Mouse (Mus musculus) midbrain, embryonic 13.5 days (tissue): ENCODE measurements around the gene Tmem242. TPM values are rescaled to one million over a fixed set of nuclear protein-coding genes. Genes with fewer than 3 reads are reported as not detected.
A peak's percentile ranks its signal among the peaks of the same experiment; 100 is the strongest.

Experiments used
- ATAC-seq: fragments of 200-750 bp; cut with Nextera tagmentation; 2 replicates; pipeline ENCODE4 v1.8.0; 2017; ENCODE audit warnings: mild to moderate bottlenecking, moderate TSS enrichment, moderate library complexity
- H3K27ac ChIP-seq: fragments of 300-500 bp; sonication (generic); 2 replicates; pipeline ENCODE4 v1.5.1; 2015; ENCODE audit warnings: inconsistent platforms, mild to moderate bottlenecking, moderate library complexity
- H3K27me3 ChIP-seq: fragments of 300-500 bp; sonication (generic); 2 replicates; pipeline ENCODE4 v1.6.1; 2015; ENCODE audit warnings: mild to moderate bottlenecking, inconsistent platforms
- H3K36me3 ChIP-seq: fragments of 300-500 bp; sonication (generic); 2 replicates; pipeline ENCODE4 v1.6.1; 2015; ENCODE audit warnings: mild to moderate bottlenecking, inconsistent platforms
- H3K4me1 ChIP-seq: fragments of 300-500 bp; sonication (generic); replicated peaks from 2 replicates; pipeline ENCODE4 v1.6.1; 2015; ENCODE audit warnings: inconsistent platforms
- H3K4me2 ChIP-seq: fragments of 300-500 bp; sonication (generic); replicated peaks from 2 replicates; pipeline ENCODE4 v1.6.1; 2015; ENCODE audit warnings: moderate library complexity, mild to moderate bottlenecking, inconsistent platforms
- H3K4me3 ChIP-seq: fragments of 300-500 bp; sonication (generic); replicated peaks from 2 replicates; pipeline ENCODE4 v1.5.1; 2015; ENCODE audit warnings: mild to moderate bottlenecking, inconsistent platforms
- H3K9ac ChIP-seq: fragments of 300-500 bp; sonication (generic); replicated peaks from 2 replicates; pipeline ENCODE4 v1.6.1; 2015; ENCODE audit warnings: mild to moderate bottlenecking, inconsistent platforms
- H3K9me3 ChIP-seq: fragments of 300-500 bp; sonication (generic); 2 replicates; pipeline ENCODE4 v1.6.1; 2016; ENCODE audit warnings: mild to moderate bottlenecking, inconsistent platforms
- WGBS: fragments of 180-500 bp; shearing (Covaris S2); methylation state at CpG from one replicate; pipeline ENCODE4 v1.1.7; 2015; 5-methylcytosine and 5-hydroxymethylcytosine counted together
- polyA plus RNA-seq: library from polyadenylated mRNA; unstranded; fragments of >200 nt; fragmentation: Nextera tagmentation; extraction: Ambion mirVana; gene quantifications from 2 replicates; pipeline ENCODE4 v1.2.1, GENCODE M21; 2015

Gene Tmem242
- polyA plus RNA-seq, 1 experiment from 2014 or later: 109 TPM

- whole genome bisulfite sequencing: 32% methylated on average over 33 of the region's 33 CpGs
- H3K36me3 ChIP-seq: no peaks in the 10 kb centered on the region
- H3K9ac ChIP-seq: 0 out of 2 replicates have a peak overlapping the region, but pooled peaks have one; percentile 49
Measured at GRCm38 (mm10) chr17:5397148-5398007, 42.7 kb downstream of the Tmem242 start.

GRCm38 (mm10) chr17:5396213-5396612 is 43.8 kb downstream of the Tmem242 start:
- Histone ChIP-seq H3K4me2 (no peak overlapping the region), H3K9me3 (peaks cover 8% of the 10 kb centered on the region; the same call in 1 of the 2 replicates)
- WGBS: 65% methylated on average over 5 of the region's 5 CpGs

More at GRCm38 (mm10) chr17:5397148-5398007, 42.7 kb downstream of the Tmem242 start:
- ATAC-seq: peak; percentile 87
- peaks cover 8% of the 10 kb centered on the region; the same call in 1 of the 2 replicates for H3K9me3 ChIP-seq
- peaks cover 9% of the 10 kb centered on the region; the same call in 1 of the 2 replicates for H3K4me1 ChIP-seq
- H3K4me2 ChIP-seq: peak overlapping the region; percentile 33
- H3K4me3 ChIP-seq: no peak overlapping the region
- no peak overlapping the region for H3K27ac ChIP-seq
- peaks cover 20% of the 10 kb centered on the region for H3K27me3 ChIP-seq

GRCm38 (mm10) chr17:5395454-5396205 is 44.4 kb downstream of the Tmem242 start:
- H3K27me3 ChIP-seq: peaks cover 13% of the 10 kb centered on the region
- no peak overlapping the region for H3K9ac ChIP-seq
- no peak overlapping the region for H3K27ac ChIP-seq
- H3K4me2 ChIP-seq: no peak overlapping the region
- no peak for ATAC-seq
- 90% methylated on average over 16 of the region's 16 CpGs for WGBS
- H3K4me1 ChIP-seq: peaks cover 5% of the 10 kb centered on the region; the same call in 1 of the 2 replicates
- H3K9me3 ChIP-seq: peaks cover 8% of the 10 kb centered on the region; the same call in 1 of the 2 replicates
- no peak overlapping the region for H3K4me3 ChIP-seq
- no peaks in the 10 kb centered on the region for H3K36me3 ChIP-seq

More at GRCm38 (mm10) chr17:5396213-5396612, 43.8 kb downstream of the Tmem242 start:
- Histone ChIP-seq H3K4me3 (no peak overlapping the region), H3K27ac (no peak overlapping the region), H3K9ac (no peak overlapping the region), H3K36me3 (no peaks in the 10 kb centered on the region), H3K27me3 (peaks cover 17% of the 10 kb centered on the region), H3K4me1 (peaks cover 5% of the 10 kb centered on the region; the same call in 1 of the 2 replicates)
- no peak for ATAC-seq

GRCm38 (mm10) chr17:5390682-5391081 is 49.4 kb downstream of the Tmem242 start:
- no peaks in the 10 kb centered on the region for H3K4me1 ChIP-seq
- no peak overlapping the region for H3K4me2 ChIP-seq
- H3K27me3 ChIP-seq: no peaks in the 10 kb centered on the region
- no peak overlapping the region for H3K27ac ChIP-seq
- WGBS: 58% methylated on average over 10 of the region's 10 CpGs
- no peaks in the 10 kb centered on the region for H3K36me3 ChIP-seq
- no peak for ATAC-seq
- peaks cover 8% of the 10 kb centered on the region; the same call in 1 of the 2 replicates for H3K9me3 ChIP-seq
- H3K9ac ChIP-seq: no peak overlapping the region
- H3K4me3 ChIP-seq: no peak overlapping the region

GRCm38 (mm10) chr17:5388351-5388750 is 51.7 kb downstream of the Tmem242 start:
- H3K36me3 ChIP-seq: no peaks in the 10 kb centered on the region
- no peak overlapping the region for H3K9ac ChIP-seq
- no peak for ATAC-seq
- no peak overlapping the region for H3K4me2 ChIP-seq
- 59% methylated on average over 3 of the region's 3 CpGs for WGBS
- H3K27me3 ChIP-seq: no peaks in the 10 kb centered on the region
- no peaks in the 10 kb centered on the region for H3K4me1 ChIP-seq
- no peak overlapping the region for H3K4me3 ChIP-seq
- no peak overlapping the region for H3K27ac ChIP-seq
- peaks cover 4% of the 10 kb centered on the region; the same call in 1 of the 2 replicates for H3K9me3 ChIP-seq

GRCm38 (mm10) chr17:5386885-5387545 is 53.0 kb downstream of the Tmem242 start:
- no peak for ATAC-seq

GRCm38 (mm10) chr17:5385694-5386093 is 54.4 kb downstream of the Tmem242 start:
- H3K4me1 ChIP-seq: no peaks in the 10 kb centered on the region
- no peaks in the 10 kb centered on the region for H3K36me3 ChIP-seq
- WGBS: 100% methylated on average over 1 of the region's 1 CpGs
- ATAC-seq: no peak
- H3K4me3 ChIP-seq: no peak overlapping the region
- no peaks in the 10 kb centered on the region for H3K9me3 ChIP-seq
- H3K4me2 ChIP-seq: no peak overlapping the region
- no peak overlapping the region for H3K9ac ChIP-seq
- H3K27me3 ChIP-seq: no peaks in the 10 kb centered on the region
- H3K27ac ChIP-seq: no peak overlapping the region

More at GRCm38 (mm10) chr17:5386885-5387545, 53.0 kb downstream of the Tmem242 start:
- Histone ChIP-seq H3K36me3 (no peaks in the 10 kb centered on the region), H3K9me3 (no peaks in the 10 kb centered on the region), H3K9ac (no peak overlapping the region), H3K4me2 (no peak overlapping the region), H3K27ac (no peak overlapping the region), H3K4me3 (no peak overlapping the region), H3K27me3 (no peaks in the 10 kb centered on the region), H3K4me1 (no peaks in the 10 kb centered on the region)
- WGBS: 88% methylated on average over 12 of the region's 12 CpGs

- H3K9me3 ChIP-seq: no peaks in the 10 kb centered on the region
- H3K27me3 ChIP-seq: no peaks in the 10 kb centered on the region
- 37% methylated on average over 7 of the region's 7 CpGs for WGBS
- H3K36me3 ChIP-seq: no peaks in the 10 kb centered on the region
- H3K27ac ChIP-seq: peak overlapping the region; percentile 65; the same call in 1 of the 2 replicates
- no peak overlapping the region for H3K4me3 ChIP-seq
- no peak for ATAC-seq
- peaks cover 16% of the 10 kb centered on the region for H3K4me1 ChIP-seq
- peak overlapping the region; percentile 39 for H3K4me2 ChIP-seq
- H3K9ac ChIP-seq: no peak overlapping the region
Measured at GRCm38 (mm10) chr17:5377930-5378310, 62.1 kb downstream of the Tmem242 start.

GRCm38 (mm10) chr17:5377151-5377929 is 62.7 kb downstream of the Tmem242 start:
- 23% methylated on average over 11 of the region's 11 CpGs for WGBS

GRCm38 (mm10) chr17:5372951-5373350 is 67.1 kb downstream of the Tmem242 start:
- no peak overlapping the region for H3K4me2 ChIP-seq
- H3K4me3 ChIP-seq: no peak overlapping the region
- ATAC-seq: no peak
- H3K9me3 ChIP-seq: no peaks in the 10 kb centered on the region
- peaks cover 14% of the 10 kb centered on the region for H3K4me1 ChIP-seq
- H3K27ac ChIP-seq: no peak overlapping the region
- H3K9ac ChIP-seq: no peak overlapping the region
- WGBS: 76% methylated on average over 8 of the region's 8 CpGs
- no peaks in the 10 kb centered on the region for H3K36me3 ChIP-seq
- no peaks in the 10 kb centered on the region for H3K27me3 ChIP-seq

More at GRCm38 (mm10) chr17:5377151-5377929, 62.7 kb downstream of the Tmem242 start:
- no peaks in the 10 kb centered on the region for H3K36me3 ChIP-seq
- no peak overlapping the region for H3K9ac ChIP-seq
- H3K4me2 ChIP-seq: peak overlapping the region; percentile 39
- H3K9me3 ChIP-seq: no peaks in the 10 kb centered on the region
- H3K27me3 ChIP-seq: no peaks in the 10 kb centered on the region
- ATAC-seq: peak; percentile 87
- H3K4me1 ChIP-seq: peaks cover 16% of the 10 kb centered on the region
- peak overlapping the region; percentile 65 for H3K27ac ChIP-seq
- H3K4me3 ChIP-seq: no peak overlapping the region

- H3K9ac ChIP-seq: no peak overlapping the region
- H3K4me2 ChIP-seq: no peak overlapping the region
- ATAC-seq: no peak
- no peak overlapping the region for H3K27ac ChIP-seq
- WGBS: 66% methylated on average over 7 of the region's 7 CpGs
- H3K9me3 ChIP-seq: no peaks in the 10 kb centered on the region
- no peak overlapping the region for H3K4me3 ChIP-seq
- H3K4me1 ChIP-seq: no peaks in the 10 kb centered on the region
- H3K27me3 ChIP-seq: no peaks in the 10 kb centered on the region
- H3K36me3 ChIP-seq: no peaks in the 10 kb centered on the region
Measured at GRCm38 (mm10) chr17:5371521-5371920, 68.5 kb downstream of the Tmem242 start.
